Mouse (Mus musculus): Measurements from ENCODE around the gene Ehbp1l1. TPM values are rescaled to one million over a fixed set of nuclear protein-coding genes. Genes with fewer than 3 reads are reported as not detected.
A peak's percentile ranks its signal among the peaks of the same experiment; 100 is the strongest.

The Ehbp1l1 gene
- polyA plus RNA-seq, 1 experiment from 2014 or later: 11.5 TPM

- ATAC-seq (ENCODE audit: low FRiP score, low TSS enrichment): no peak
- Histone ChIP-seq H3K4me2 (replicated peaks; ENCODE audit: low read depth, low read length) (no peak within 1 kb of the TSS), H3K4me1 (ENCODE audit: control insufficient read depth, insufficient read depth, low read length) (0 out of 2 replicates have a peak, but pooled peaks cover 9% of the 10 kb centered on the region), H3K4me3 (ENCODE audit: low read length) (no peak within 1 kb of the TSS), H3K36me3 (ENCODE audit: control insufficient read depth, insufficient read depth, low read length) (peaks cover 60% of the 10 kb centered on the region), H3K9me3 (ENCODE audit: control insufficient read depth, low read length) (no peaks in the 10 kb centered on the region), H3K27me3 (ENCODE audit: control insufficient read depth, insufficient read depth, low read length) (no peaks in the 10 kb centered on the region), H3K9ac (ENCODE audit: low read depth, low read length) (no peak within 1 kb of the TSS; the same call in 1 of the 2 replicates), H3K27ac (ENCODE audit: low read depth, low read length) (peak within 1 kb of the TSS; percentile 55; the same call in 1 of the 2 replicates)
- WGBS: 73% methylated on average over 17 of the region's 17 CpGs
These were observed 21.8 kb downstream of the Ehbp1l1 start, which contains the start of gene Kcnk7 for GRCm38 (mm10) chr19:5704163-5704800. Gene Kcnk7, plus strand, starts transcription at chr19:5704367.

GRCm38 (mm10) chr19:5695849-5696462, 30.2 kb downstream of the Ehbp1l1 start:
- ATAC-seq (ENCODE audit: low FRiP score, low TSS enrichment): peak; percentile 64
- Histone ChIP-seq H3K27me3 (ENCODE audit: control insufficient read depth, insufficient read depth, low read length) (no peaks in the 10 kb centered on the region), H3K4me2 (replicated peaks; ENCODE audit: low read depth, low read length) (peak overlapping the region; percentile 17; the same call in 1 of the 2 replicates), H3K9me3 (ENCODE audit: control insufficient read depth, low read length) (no peaks in the 10 kb centered on the region), H3K4me1 (ENCODE audit: control insufficient read depth, insufficient read depth, low read length) (peaks cover 27% of the 10 kb centered on the region), H3K36me3 (ENCODE audit: control insufficient read depth, insufficient read depth, low read length) (peaks cover 89% of the 10 kb centered on the region), H3K4me3 (ENCODE audit: low read length) (no peak overlapping the region), H3K9ac (ENCODE audit: low read depth, low read length) (peak overlapping the region; percentile 18; the same call in 1 of the 2 replicates), H3K27ac (ENCODE audit: low read depth, low read length) (no peak overlapping the region)
- WGBS: 19% methylated on average over 41 of the region's 41 CpGs

- Histone ChIP-seq H3K9ac (ENCODE audit: low read depth, low read length) (no peak overlapping the region), H3K4me3 (ENCODE audit: low read length) (no peak overlapping the region), H3K27ac (ENCODE audit: low read depth, low read length) (no peak overlapping the region), H3K27me3 (ENCODE audit: control insufficient read depth, insufficient read depth, low read length) (no peaks in the 10 kb centered on the region), H3K4me1 (ENCODE audit: control insufficient read depth, insufficient read depth, low read length) (peaks cover 36% of the 10 kb centered on the region), H3K4me2 (replicated peaks; ENCODE audit: low read depth, low read length) (0 out of 2 replicates have a peak overlapping the region, but pooled peaks have one; percentile 1), H3K9me3 (ENCODE audit: control insufficient read depth, low read length) (no peaks in the 10 kb centered on the region), H3K36me3 (ENCODE audit: control insufficient read depth, insufficient read depth, low read length) (peaks cover 72% of the 10 kb centered on the region)
- WGBS: 86% methylated on average over 6 of the region's 6 CpGs
- no peak for ATAC-seq (ENCODE audit: low FRiP score, low TSS enrichment)
These were observed 32.3 kb downstream of the Ehbp1l1 start for GRCm38 (mm10) chr19:5693801-5694200.

DNA sequence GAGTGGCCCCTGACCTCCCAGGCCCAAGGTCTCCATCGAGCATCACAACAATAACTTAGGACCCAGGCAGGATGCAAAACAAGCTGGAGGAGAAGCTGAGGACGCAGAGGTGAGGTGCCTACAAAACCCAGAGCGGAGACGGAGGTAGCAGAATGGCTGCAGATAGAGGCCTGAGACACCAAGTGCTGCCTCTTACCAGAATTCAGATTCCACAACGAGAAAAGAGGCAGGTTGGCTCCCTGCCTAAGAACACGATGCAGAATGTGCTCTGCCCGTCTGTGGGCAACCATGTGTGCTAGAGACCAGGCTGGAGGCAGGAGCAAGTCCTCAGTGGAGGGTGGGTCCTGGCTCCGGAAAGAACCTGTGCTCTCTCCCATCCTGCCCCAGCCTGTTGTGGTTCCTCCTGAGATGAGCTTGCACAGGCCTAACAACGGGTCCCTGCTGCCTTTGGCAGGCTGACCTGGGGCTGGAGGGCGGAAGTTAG, 33.2 kb downstream of the Ehbp1l1 start:
- peak overlapping the region; percentile 87 for H3K9ac ChIP-seq (ENCODE audit: low read depth, low read length)
- peaks cover 63% of the 10 kb centered on the region for H3K36me3 ChIP-seq (ENCODE audit: control insufficient read depth, insufficient read depth, low read length)

GRCm38 (mm10) chr19:5692086-5692912, 33.8 kb downstream of the Ehbp1l1 start:
- H3K27me3 ChIP-seq (ENCODE audit: control insufficient read depth, insufficient read depth, low read length): no peaks in the 10 kb centered on the region

More for the DNA sequence above, 33.2 kb downstream of the Ehbp1l1 start:
- WGBS: 73% methylated on average over 10 of the region's 10 CpGs
- Histone ChIP-seq H3K4me3 (ENCODE audit: low read length) (peak overlapping the region; percentile 96), H3K4me2 (replicated peaks; ENCODE audit: low read depth, low read length) (peak overlapping the region; percentile 95), H3K4me1 (ENCODE audit: control insufficient read depth, insufficient read depth, low read length) (peaks cover 37% of the 10 kb centered on the region), H3K9me3 (ENCODE audit: control insufficient read depth, low read length) (no peaks in the 10 kb centered on the region), H3K27me3 (ENCODE audit: control insufficient read depth, insufficient read depth, low read length) (no peaks in the 10 kb centered on the region), H3K27ac (ENCODE audit: low read depth, low read length) (peak overlapping the region; percentile 76)
- no peak for ATAC-seq (ENCODE audit: low FRiP score, low TSS enrichment)

DNA sequence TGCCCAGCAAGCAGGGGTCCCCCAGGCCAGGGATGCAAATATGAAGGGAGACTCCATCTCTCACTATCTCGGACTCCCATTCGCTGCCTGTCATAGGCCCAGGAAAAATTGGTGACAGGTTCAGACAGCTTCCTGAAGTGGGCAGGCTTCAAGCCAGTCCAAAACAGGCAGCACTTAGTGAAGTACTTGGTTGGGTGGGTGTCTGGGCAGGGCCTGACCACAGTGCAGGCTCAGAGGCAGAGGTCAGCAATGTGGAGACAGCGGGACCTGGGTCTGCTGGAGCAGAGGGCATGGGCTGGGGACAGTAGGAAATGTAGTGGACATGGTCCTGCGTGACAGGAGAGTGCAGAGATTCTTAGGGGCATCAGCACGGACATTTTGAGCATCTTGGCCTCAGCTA, 34.5 kb downstream of the Ehbp1l1 start:
- Histone ChIP-seq H3K4me3 (ENCODE audit: low read length) (peak overlapping the region; percentile 96), H3K9me3 (ENCODE audit: control insufficient read depth, low read length) (no peaks in the 10 kb centered on the region), H3K9ac (ENCODE audit: low read depth, low read length) (peak overlapping the region; percentile 87; the same call in 1 of the 2 replicates), H3K36me3 (ENCODE audit: control insufficient read depth, insufficient read depth, low read length) (peaks cover 55% of the 10 kb centered on the region), H3K4me2 (replicated peaks; ENCODE audit: low read depth, low read length) (peak overlapping the region; percentile 95), H3K4me1 (ENCODE audit: control insufficient read depth, insufficient read depth, low read length) (peaks cover 47% of the 10 kb centered on the region), H3K27me3 (ENCODE audit: control insufficient read depth, insufficient read depth, low read length) (no peaks in the 10 kb centered on the region), H3K27ac (ENCODE audit: low read depth, low read length) (peak overlapping the region; percentile 44; the same call in 1 of the 2 replicates)
- no peak for ATAC-seq (ENCODE audit: low FRiP score, low TSS enrichment)
- WGBS: 76% methylated on average over 5 of the region's 5 CpGs

More at GRCm38 (mm10) chr19:5692086-5692912, 33.8 kb downstream of the Ehbp1l1 start:
- Histone ChIP-seq H3K4me1 (ENCODE audit: control insufficient read depth, insufficient read depth, low read length) (peaks cover 43% of the 10 kb centered on the region), H3K9ac (ENCODE audit: low read depth, low read length) (peak overlapping the region; percentile 87), H3K4me3 (ENCODE audit: low read length) (peak overlapping the region; percentile 96), H3K4me2 (replicated peaks; ENCODE audit: low read depth, low read length) (peak overlapping the region; percentile 95), H3K36me3 (ENCODE audit: control insufficient read depth, insufficient read depth, low read length) (peaks cover 57% of the 10 kb centered on the region), H3K27ac (ENCODE audit: low read depth, low read length) (peak overlapping the region; percentile 76), H3K9me3 (ENCODE audit: control insufficient read depth, low read length) (no peaks in the 10 kb centered on the region)
- WGBS: 60% methylated on average over 10 of the region's 10 CpGs
- ATAC-seq (ENCODE audit: low FRiP score, low TSS enrichment): no peak

GRCm38 (mm10) chr19:5690343-5690735, 35.8 kb downstream of the Ehbp1l1 start:
- peak overlapping the region; percentile 78 for H3K27ac ChIP-seq (ENCODE audit: low read depth, low read length)

GRCm38 (mm10) chr19:5689565-5690342, 36.4 kb downstream of the Ehbp1l1 start:
- Histone ChIP-seq H3K9ac (ENCODE audit: low read depth, low read length) (peak overlapping the region; percentile 87), H3K9me3 (ENCODE audit: control insufficient read depth, low read length) (no peaks in the 10 kb centered on the region), H3K4me1 (ENCODE audit: control insufficient read depth, insufficient read depth, low read length) (peaks cover 37% of the 10 kb centered on the region), H3K4me2 (replicated peaks; ENCODE audit: low read depth, low read length) (peak overlapping the region; percentile 95), H3K4me3 (ENCODE audit: low read length) (peak overlapping the region; percentile 96), H3K36me3 (ENCODE audit: control insufficient read depth, insufficient read depth, low read length) (peaks cover 55% of the 10 kb centered on the region), H3K27me3 (ENCODE audit: control insufficient read depth, insufficient read depth, low read length) (no peaks in the 10 kb centered on the region), H3K27ac (ENCODE audit: low read depth, low read length) (peak overlapping the region; percentile 78)
- WGBS: 6% methylated on average over 34 of the region's 42 CpGs
- ATAC-seq (ENCODE audit: low FRiP score, low TSS enrichment): peak; percentile 57

More at GRCm38 (mm10) chr19:5690343-5690735, 35.8 kb downstream of the Ehbp1l1 start:
- H3K9ac ChIP-seq (ENCODE audit: low read depth, low read length): peak overlapping the region; percentile 87
- no peak for ATAC-seq (ENCODE audit: low FRiP score, low TSS enrichment)
- H3K27me3 ChIP-seq (ENCODE audit: control insufficient read depth, insufficient read depth, low read length): no peaks in the 10 kb centered on the region
- H3K4me3 ChIP-seq (ENCODE audit: low read length): peak overlapping the region; percentile 96
- peak overlapping the region; percentile 95 for H3K4me2 ChIP-seq (replicated peaks; ENCODE audit: low read depth, low read length)
- H3K9me3 ChIP-seq (ENCODE audit: control insufficient read depth, low read length): no peaks in the 10 kb centered on the region
- H3K36me3 ChIP-seq (ENCODE audit: control insufficient read depth, insufficient read depth, low read length): peaks cover 55% of the 10 kb centered on the region
- H3K4me1 ChIP-seq (ENCODE audit: control insufficient read depth, insufficient read depth, low read length): peaks cover 40% of the 10 kb centered on the region
- 58% methylated on average over 15 of the region's 15 CpGs for WGBS

All from kidney, embryonic 14.5 days (tissue).